Mouse (Mus musculus) MEL (cell line): ENCODE measurements around the gene Ppp1ca.

Experiments
- BHLHE40 ChIP-seq: IDR thresholded peaks from 2 replicates; pipeline ENCODE4 v1.6.1; 2012; ENCODE audit warnings: low read depth, mild to moderate bottlenecking, inconsistent platforms, low read length, improper control_type of control experiment, borderline replicate concordance
- CTCF ChIP-seq, 3 experiments: IDR thresholded peaks in 2 of 3; conservative IDR thresholded peaks in 1 of 3; 2 replicates each; pipeline ENCODE4 v1.5.1; 2011 to 2012; ENCODE audit warnings: low read length in 3 of 3, low read depth in 2 of 3, mild to moderate bottlenecking in 2 of 3, improper control_type of control experiment in 1 of 3, inconsistent platforms in 1 of 3, mixed read lengths in 1 of 3, moderate library complexity in 1 of 3; ENCODE audit not compliant: control insufficient read depth in 1 of 3, insufficient read depth in 1 of 3, poor library complexity in 1 of 3, severe bottlenecking in 1 of 3
- E2F4 ChIP-seq: IDR thresholded peaks from 2 replicates; pipeline ENCODE4 v1.6.1; 2011; ENCODE audit warnings: low read depth, low read length, improper control_type of control experiment, borderline replicate concordance
- EP300 ChIP-seq, 2 experiments: IDR thresholded peaks; 2 replicates each; pipeline ENCODE4 v1.6.1; 2011; ENCODE audit warnings: improper control_type of control experiment in 2 of 2, low read length in 2 of 2, low read depth in 1 of 2, mild to moderate bottlenecking in 1 of 2
- GATA1 ChIP-seq: IDR thresholded peaks from 2 replicates; pipeline ENCODE4 v1.6.1; 2011; ENCODE audit warnings: low read depth, low read length, improper control_type of control experiment
- HCFC1 ChIP-seq: IDR thresholded peaks from 2 replicates; pipeline ENCODE4 v1.6.1; 2012; ENCODE audit warnings: low read depth, mild to moderate bottlenecking, inconsistent platforms, low read length, improper control_type of control experiment, moderate library complexity
- JUND ChIP-seq: IDR thresholded peaks from 2 replicates; pipeline ENCODE4 v1.6.1; 2011; ENCODE audit warnings: low read depth, mild to moderate bottlenecking, improper control_type of control experiment, low read length
- MAFK ChIP-seq: IDR thresholded peaks from 2 replicates; pipeline ENCODE4 v1.6.1; 2011; ENCODE audit warnings: low read depth, mild to moderate bottlenecking, low read length, improper control_type of control experiment, borderline replicate concordance
- MEF2A ChIP-seq: IDR thresholded peaks from 2 replicates; pipeline ENCODE4 v1.6.1; 2014; ENCODE audit warnings: low read depth, mild to moderate bottlenecking, inconsistent platforms, low read length, improper control_type of control experiment; ENCODE audit not compliant: poor library complexity, insufficient replicate concordance, severe bottlenecking; ENCODE audit errors: extremely low read depth
- POLR2A ChIP-seq, 2 experiments: IDR thresholded peaks; 2 replicates each; pipeline ENCODE4 v1.6.1; 2011 to 2012; ENCODE audit warnings: low read length in 2 of 2, mild to moderate bottlenecking in 2 of 2, control low read depth in 1 of 2, improper control_type of control experiment in 1 of 2, low read depth in 1 of 2, moderate library complexity in 1 of 2; ENCODE audit not compliant: control insufficient read depth in 1 of 2, insufficient read depth in 1 of 2, poor library complexity in 1 of 2
- TBP ChIP-seq: IDR thresholded peaks from 2 replicates; pipeline ENCODE4 v1.8.0; 2011; ENCODE audit warnings: low read depth, low read length, improper control_type of control experiment
- USF1 ChIP-seq: IDR thresholded peaks from 2 replicates; pipeline ENCODE4 v1.6.1; 2014; ENCODE audit warnings: low read depth, mild to moderate bottlenecking, inconsistent platforms, low read length, improper control_type of control experiment, moderate library complexity
- ZNF384 ChIP-seq: IDR thresholded peaks from 2 replicates; pipeline ENCODE4 v1.6.1; 2012; ENCODE audit warnings: low read depth, mild to moderate bottlenecking, inconsistent platforms, low read length, improper control_type of control experiment

GRCm38 (mm10) chr19:4222165-4222564, 30.3 kb downstream of the Ppp1ca start:
- TF ChIP-seq EP300 (IDR thresholded peaks at IDR 0.05; ENCODE audit: low read depth in 1 of 2, low read length in 2 of 2), result 0 out of 4 replicates have a peak, but pooled peaks of 1 of the 2 experiments have one; percentile 14
- TF ChIP-seq POLR2A (IDR thresholded peaks at IDR 0.05; ENCODE audit: control insufficient read depth in 1 of 2, insufficient read depth in 1 of 2, low read depth in 1 of 2, low read length in 2 of 2, poor library complexity in 1 of 2), result no peak
- no peak for TF ChIP-seq BHLHE40
- no peak for TF ChIP-seq CTCF (IDR thresholded peaks at IDR 0.05 in 2 of 3, conservative IDR thresholded peaks at IDR 0.05 in 1 of 3; ENCODE audit: control insufficient read depth in 1 of 3, insufficient read depth in 1 of 3, low read depth in 2 of 3, low read length in 3 of 3, poor library complexity in 1 of 3, severe bottlenecking in 1 of 3)
- TF ChIP-seq GATA1, result no peak
- TF ChIP-seq JUND, result no peak
- no peak for TF ChIP-seq MAFK
- no peak for TF ChIP-seq HCFC1
- no peak for TF ChIP-seq MEF2A
- no peak for TF ChIP-seq TBP
- no peak for TF ChIP-seq E2F4
- no peak for TF ChIP-seq ZNF384
- no peak for TF ChIP-seq USF1
